ENCODE assay signal across 9 mouse cellular contexts in the genomic region with DNA sequence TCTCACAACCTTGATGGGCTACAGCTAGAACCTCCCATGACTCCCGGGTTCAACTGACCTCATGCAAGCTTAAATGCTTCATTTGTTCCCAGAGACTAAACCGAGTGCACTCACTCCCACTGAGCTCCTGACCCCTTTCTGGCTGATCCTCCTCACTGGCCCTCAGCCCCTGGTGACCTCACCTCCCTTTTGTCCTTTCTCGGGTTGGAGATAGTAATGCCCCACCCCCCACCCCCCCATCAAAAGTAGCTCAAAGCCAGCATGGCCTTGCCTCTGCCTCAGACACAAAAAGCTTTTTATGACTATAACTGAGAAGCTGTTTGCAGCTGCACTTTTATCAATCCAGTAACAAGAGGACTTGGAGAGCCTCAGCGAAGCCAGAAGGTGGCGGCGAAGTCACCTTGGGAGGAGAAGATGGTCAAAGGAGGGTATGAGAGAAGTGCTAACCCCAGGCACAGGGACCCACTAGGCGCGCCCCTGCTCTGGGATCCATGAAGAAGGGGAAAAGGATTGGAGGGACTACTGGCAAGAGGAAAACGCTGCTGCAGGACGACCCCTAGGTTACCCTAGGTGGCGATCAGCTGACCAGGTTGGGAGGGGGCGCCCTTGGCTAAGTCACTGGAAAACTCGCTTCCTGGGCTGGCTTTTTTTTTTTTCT. TPM values are rescaled to one million over a fixed set of nuclear protein-coding genes. Genes with fewer than 3 reads are reported as not detected.
A peak's percentile ranks its signal among the peaks of the same experiment; 100 is the strongest.
DNase-seq lines count a peak whose midpoint lies in the region; ATAC-seq and TF ChIP-seq lines count a peak whose summit lies in the region.
"Had no signal": no experiment of that assay in that cellular context is flagged by ENCODE, and none has a peak within 500 bp of the region (broad histone marks: within the 10 kb centered on the region; RNA-seq: fewer than 3 reads in every experiment).

No protein-coding gene starts in this region.

- no peak for TF ChIP-seq EP300 in lung, postnatal 0 days (IDR thresholded peaks at IDR 0.05)

- H3K4me3 ChIP-seq in lung, postnatal 0 days (ENCODE audit: low read depth, low read length): no peak overlapping the region
- peak overlapping the region; percentile 77 for H3K4me3 ChIP-seq in hindbrain, embryonic 12.5 days
- peak overlapping the region; percentile 79 for H3K4me3 ChIP-seq in neural tube, embryonic 12.5 days

- peak; percentile 3; the same call in 1 of the 2 replicates for ATAC-seq in frontal cortex, adult (ENCODE audit: low TSS enrichment)
- no peak for ATAC-seq in lung, postnatal 0 days
- peak; percentile 36 for ATAC-seq in hindbrain, embryonic 12.5 days (ENCODE audit: low FRiP score)
- peak; percentile 35 for ATAC-seq in neural tube, embryonic 12.5 days (ENCODE audit: low FRiP score, low read depth)

- no peak overlapping the region for H3K27ac ChIP-seq in lung, postnatal 0 days (ENCODE audit: low read length)
- peak overlapping the region; percentile 98 for H3K27ac ChIP-seq in hindbrain, embryonic 12.5 days
- H3K27ac ChIP-seq in neural tube, embryonic 12.5 days: peak overlapping the region; percentile 92; the same call in 1 of the 2 replicates

- peaks cover 21% of the 10 kb centered on the region; the same call in 1 of the 2 replicates for H3K27me3 ChIP-seq in lung, postnatal 0 days (replicated peaks; ENCODE audit: insufficient read depth, low read length)
- H3K27me3 ChIP-seq in hindbrain, embryonic 12.5 days: peaks cover 3% of the 10 kb centered on the region
- no peaks in the 10 kb centered on the region for H3K27me3 ChIP-seq in neural tube, embryonic 12.5 days (replicated peaks)

- no peaks in the 10 kb centered on the region for H3K36me3 ChIP-seq in lung, postnatal 0 days (ENCODE audit: insufficient read depth, low read length)
- H3K36me3 ChIP-seq in hindbrain, embryonic 12.5 days: no peaks in the 10 kb centered on the region
- H3K36me3 ChIP-seq in neural tube, embryonic 12.5 days: no peaks in the 10 kb centered on the region

- peak overlapping the region; percentile 35 for H3K4me2 ChIP-seq in lung, postnatal 0 days (replicated peaks; ENCODE audit: low read depth, low read length)
- peak overlapping the region; percentile 71 for H3K4me2 ChIP-seq in hindbrain, embryonic 12.5 days (replicated peaks)
- H3K4me2 ChIP-seq in neural tube, embryonic 12.5 days (replicated peaks): peak overlapping the region; percentile 79

- no peak overlapping the region for H3K9ac ChIP-seq in lung, postnatal 0 days (replicated peaks; ENCODE audit: low read depth)
- H3K9ac ChIP-seq in hindbrain, embryonic 12.5 days: peak overlapping the region; percentile 96
- peak overlapping the region; percentile 90 for H3K9ac ChIP-seq in neural tube, embryonic 12.5 days

- WGBS in lung, postnatal 0 days: 1% methylated on average over 13 of the region's 13 CpGs
- under 1% methylated on average over 13 of the region's 13 CpGs for WGBS in hindbrain, embryonic 12.5 days
- under 1% methylated on average over 11 of the region's 13 CpGs for WGBS in neural tube, embryonic 12.5 days

- H3K4me1 ChIP-seq in lung, postnatal 0 days (ENCODE audit: insufficient read depth, low read depth, low read length): no peaks in the 10 kb centered on the region
- 0 out of 2 replicates have a peak, but pooled peaks cover 8% of the 10 kb centered on the region for H3K4me1 ChIP-seq in hindbrain, embryonic 12.5 days
- peaks cover 3% of the 10 kb centered on the region; the same call in 1 of the 2 replicates for H3K4me1 ChIP-seq in neural tube, embryonic 12.5 days

- no peak for DNase-seq in frontal cortex, postnatal 14 days (ENCODE audit: low spot score in 2 of 2)
- DNase-seq in lung, postnatal 0 days (ENCODE audit: low spot score): no peak
- no peak for DNase-seq in lung, postnatal 36 days
- no peak for DNase-seq in spleen, postnatal 10 days (ENCODE audit: low spot score in 2 of 2)
- DNase-seq in kidney, postnatal 36 days: no peak

- H3K9me3 ChIP-seq in lung, postnatal 0 days (ENCODE audit: low read length): no peaks in the 10 kb centered on the region
- no peaks in the 10 kb centered on the region for H3K9me3 ChIP-seq in hindbrain, embryonic 12.5 days (replicated peaks)
- no peaks in the 10 kb centered on the region for H3K9me3 ChIP-seq in neural tube, embryonic 12.5 days

- TF ChIP-seq CTCF in lung, postnatal 0 days (IDR thresholded peaks at IDR 0.05): no peak

RNA-seq across cellular contexts. Expression of a gene that starts 1.6 kb away (rescaled TPM):
- 0.16 and 0.36 TPM in 2 replicates for polyA plus RNA-seq in lung, postnatal 0 days (2015; fragmentation: Nextera tagmentation; extraction: Ambion mirVana)
- 21.0 and 21.8 TPM in 2 replicates for polyA plus RNA-seq in hindbrain, embryonic 12.5 days (2016; fragmentation: Nextera tagmentation; extraction: Ambion mirVana)
- polyA plus RNA-seq in neural tube, embryonic 12.5 days (2016; fragmentation: Nextera tagmentation; extraction: Ambion mirVana): 28.7 and 30.1 TPM in 2 replicates
- polyA plus RNA-seq: C2C12 had no signal

Comparison
In these comparisons a context has a peak if more than half of its experiments do, and no peak if none do; other contexts are left out.
1. RNA of a gene that starts 1.6 kb away (polyA plus RNA-seq): 28.7 to 30.1 TPM in neural tube, embryonic 12.5 days and 21.0 to 21.8 TPM in hindbrain, embryonic 12.5 days; 0.16 to 0.36 TPM in lung, postnatal 0 days; every median in the first group is over 10 times any median in the second.
2. Peak in every context shown above with its lines, with median percentiles within 50 percentile points of each other: H3K4me2 ChIP-seq.